15 mouse cellular contexts compared by ENCODE assay signal in the genomic region with DNA sequence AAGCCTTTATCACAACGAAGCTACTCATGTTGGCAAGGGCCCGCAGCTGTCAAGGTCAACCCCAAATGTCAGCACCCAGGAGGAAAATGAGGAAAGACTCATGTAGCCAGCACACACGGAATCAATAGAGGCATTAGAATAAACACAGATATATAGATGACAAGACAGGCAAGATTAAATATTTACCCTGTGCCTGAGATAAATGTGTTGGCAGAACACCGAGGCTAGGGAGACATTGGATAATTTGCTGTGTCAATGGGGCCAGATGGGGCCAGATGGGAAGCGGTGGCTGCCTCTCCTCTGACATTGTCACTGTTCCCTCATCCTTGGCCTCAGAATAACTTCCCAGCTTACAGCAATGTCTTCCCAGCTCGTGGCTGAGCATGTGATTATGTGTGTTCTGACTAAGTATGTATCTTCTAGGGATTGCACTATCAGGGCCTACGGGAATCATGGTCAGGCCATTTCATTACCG. TPM values are rescaled to one million over a fixed set of nuclear protein-coding genes. Genes with fewer than 3 reads are reported as not detected.
DNase-seq lines count a peak whose midpoint lies in the region; ATAC-seq and TF ChIP-seq lines count a peak whose summit lies in the region.
"Had no signal": no experiment of that assay in that cellular context is flagged by ENCODE, and none has a peak within 500 bp of the region (broad histone marks: within the 10 kb centered on the region; RNA-seq: fewer than 3 reads in every experiment).

No protein-coding gene starts in this region.

- DNase-seq in cerebellum, postnatal 10 days, result peak; percentile 27 to 49
- no peak for DNase-seq in cerebellum, postnatal 14 days
- DNase-seq in midbrain, embryonic 11.5 days (ENCODE audit: low spot score, missing footprints), result no peak
- DNase-seq in heart, adult 2 months, result peak; percentile 31 to 53
- peak; percentile 19 for DNase-seq in lung, postnatal 36 days
- DNase-seq in left cerebral cortex, adult 2 months (ENCODE audit: extremely low spot score in 1 of 2, low spot score in 2 of 2), result no peak
- no peak for DNase-seq in layer of hippocampus, adult 9-10 months (ENCODE audit: low spot score)
- DNase-seq: cerebellum, adult 2 months; kidney, postnatal 36 days; right cerebral cortex, adult 18-20 months had no signal

- intact Hi-C loops in heart, adult 2 months (cut with DNase I), result no loop called here
- intact Hi-C loops in left cerebral cortex, adult 2 months (cut with DNase I), result loop anchor here (5.0 kb wide), 1 partner anchor 43 kb away; no protein-coding TSS in a partner anchor

- H3K36me3 ChIP-seq in midbrain, embryonic 11.5 days (ENCODE audit: control insufficient read depth, insufficient read depth, low read length), result no peaks in the 10 kb centered on the region
- no peaks in the 10 kb centered on the region for H3K36me3 ChIP-seq in midbrain, embryonic 13.5 days
- peaks cover 2% of the 10 kb centered on the region; the same call in 1 of the 2 replicates for H3K36me3 ChIP-seq in heart, adult 2 months (ENCODE audit: control insufficient read depth, insufficient read depth, low read length)
- H3K36me3 ChIP-seq: liver, embryonic 15.5 days had no signal

- no peak overlapping the region for H3K27ac ChIP-seq in midbrain, embryonic 11.5 days (ENCODE audit: low read depth, low read length)
- no peak overlapping the region for H3K27ac ChIP-seq in midbrain, embryonic 13.5 days
- peak overlapping the region; percentile 34 for H3K27ac ChIP-seq in heart, adult 2 months
- H3K27ac ChIP-seq in left cerebral cortex, adult 2 months, result no peak overlapping the region
- H3K27ac ChIP-seq: liver, embryonic 15.5 days had no signal

- TF ChIP-seq EP300 in heart, adult 2 months (IDR thresholded peaks at IDR 0.05; ENCODE audit: insufficient read depth, low read depth, low read length), result no peak

- no peak overlapping the region for H3K4me2 ChIP-seq in midbrain, embryonic 11.5 days
- H3K4me2 ChIP-seq in midbrain, embryonic 13.5 days (replicated peaks), result no peak overlapping the region
- H3K4me2 ChIP-seq: liver, embryonic 15.5 days had no signal

- TF ChIP-seq POLR2A in heart, adult 2 months (IDR thresholded peaks at IDR 0.05; ENCODE audit: insufficient read depth, low read depth, low read length), result no peak

- H3K9ac ChIP-seq in midbrain, embryonic 11.5 days (ENCODE audit: low read length), result no peak overlapping the region
- no peak overlapping the region for H3K9ac ChIP-seq in midbrain, embryonic 13.5 days (replicated peaks)
- H3K9ac ChIP-seq in heart, adult 2 months (ENCODE audit: low read depth, low read length), result no peak overlapping the region
- H3K9ac ChIP-seq: liver, embryonic 15.5 days had no signal

- no peak for TF ChIP-seq CTCF in heart, adult 2 months (IDR thresholded peaks at IDR 0.05)
- no peak for TF ChIP-seq CTCF in left cerebral cortex, adult 2 months (IDR thresholded peaks at IDR 0.05)

- no peaks in the 10 kb centered on the region for H3K4me1 ChIP-seq in midbrain, embryonic 11.5 days (ENCODE audit: control insufficient read depth, insufficient read depth, low read length)
- no peaks in the 10 kb centered on the region for H3K4me1 ChIP-seq in midbrain, embryonic 13.5 days (replicated peaks)
- H3K4me1 ChIP-seq in heart, adult 2 months (ENCODE audit: control insufficient read depth, insufficient read depth, low read length), result peaks cover 2% of the 10 kb centered on the region
- H3K4me1 ChIP-seq: liver, embryonic 15.5 days had no signal

- no peaks in the 10 kb centered on the region for H3K9me3 ChIP-seq in midbrain, embryonic 11.5 days (ENCODE audit: control insufficient read depth, low read length)
- no peaks in the 10 kb centered on the region for H3K9me3 ChIP-seq in midbrain, embryonic 13.5 days
- H3K9me3 ChIP-seq: liver, embryonic 15.5 days had no signal

- no peaks in the 10 kb centered on the region for H3K27me3 ChIP-seq in midbrain, embryonic 11.5 days (ENCODE audit: control insufficient read depth, insufficient read depth, low read length)
- H3K27me3 ChIP-seq in midbrain, embryonic 13.5 days, result no peaks in the 10 kb centered on the region
- no peaks in the 10 kb centered on the region for H3K27me3 ChIP-seq in heart, adult 2 months (ENCODE audit: control insufficient read depth, insufficient read depth, low read length)
- H3K27me3 ChIP-seq: liver, embryonic 15.5 days had no signal

- no peaks in the 10 kb centered on the region for H3K79me2 ChIP-seq in heart, adult 2 months (replicated peaks; ENCODE audit: control insufficient read depth, insufficient read depth, low read length)

- peak; percentile 33; the same call in 1 of the 2 replicates for ATAC-seq in midbrain, embryonic 11.5 days (ENCODE audit: low FRiP score)
- ATAC-seq in midbrain, embryonic 13.5 days, result no peak

- no peak overlapping the region for H3K4me3 ChIP-seq in midbrain, embryonic 11.5 days (ENCODE audit: low read depth, low read length)
- no peak overlapping the region for H3K4me3 ChIP-seq in midbrain, embryonic 13.5 days (replicated peaks)
- H3K4me3 ChIP-seq in heart, adult 2 months, result no peak overlapping the region
- no peak overlapping the region for H3K4me3 ChIP-seq in left cerebral cortex, adult 2 months
- H3K4me3 ChIP-seq: liver, embryonic 15.5 days had no signal

- 75% methylated on average over 8 of the region's 8 CpGs for WGBS in midbrain, embryonic 11.5 days
- WGBS in midbrain, embryonic 13.5 days, result 66% methylated on average over 8 of the region's 8 CpGs
- 28% methylated on average over 8 of the region's 8 CpGs for WGBS in heart, adult 2 months

RNA-seq across cellular contexts. Expression of gene Gcnt3, which starts 32.1 kb away (rescaled TPM):
- polyA plus RNA-seq in midbrain, embryonic 11.5 days (2014; fragmentation: Nextera tagmentation; extraction: Ambion mirVana), result not detected in 2 replicates
- polyA plus RNA-seq in midbrain, embryonic 13.5 days (2015; fragmentation: Nextera tagmentation; extraction: Ambion mirVana), result not detected in 2 replicates
- not detected for total RNA-seq in heart, adult 2 months (2021)
- polyA plus RNA-seq in heart, adult 2 months (2012; rRNA removed), result not detected in 2 replicates
- total RNA-seq in left cerebral cortex, adult 2 months (2021), result not detected
- total RNA-seq: gastrocnemius, adult 18-20 months had no signal
- polyA plus RNA-seq: cerebellum, adult 2 months; embryonic facial prominence, embryonic 11.5 days; forebrain, embryonic 11.5 days; liver, embryonic 15.5 days had no signal

RNA-seq across cellular contexts. Expression of gene Gtf2a2, which starts 57.6 kb away (rescaled TPM):
- polyA plus RNA-seq in midbrain, embryonic 11.5 days (2014; fragmentation: Nextera tagmentation; extraction: Ambion mirVana), result 221 TPM in 2 replicates
- polyA plus RNA-seq in midbrain, embryonic 13.5 days (2015; fragmentation: Nextera tagmentation; extraction: Ambion mirVana), result 201 and 205 TPM in 2 replicates
- total RNA-seq in heart, adult 2 months (2021), result 10 to 100 TPM; 53.7 to 54.7 TPM
- polyA plus RNA-seq in heart, adult 2 months (2012; rRNA removed), result 23.3 and 37.5 TPM in 2 replicates
- 10 to 100 TPM; 52.5 to 58.4 TPM for total RNA-seq in left cerebral cortex, adult 2 months (2021)

Comparison
In these comparisons a context has a peak if more than half of its experiments do, and no peak if none do; other contexts are left out.
1. DNase-seq: peak in cerebellum, postnatal 10 days (2 of 2), heart, adult 2 months (2 of 2) and lung, postnatal 36 days (single experiment); none in cerebellum, postnatal 14 days (0 of 2), midbrain, embryonic 11.5 days (single experiment), left cerebral cortex, adult 2 months (0 of 2) and layer of hippocampus, adult 9-10 months (single experiment).